Mouse (Mus musculus): ENCODE data around the gene Fbxl5.

DNA sequence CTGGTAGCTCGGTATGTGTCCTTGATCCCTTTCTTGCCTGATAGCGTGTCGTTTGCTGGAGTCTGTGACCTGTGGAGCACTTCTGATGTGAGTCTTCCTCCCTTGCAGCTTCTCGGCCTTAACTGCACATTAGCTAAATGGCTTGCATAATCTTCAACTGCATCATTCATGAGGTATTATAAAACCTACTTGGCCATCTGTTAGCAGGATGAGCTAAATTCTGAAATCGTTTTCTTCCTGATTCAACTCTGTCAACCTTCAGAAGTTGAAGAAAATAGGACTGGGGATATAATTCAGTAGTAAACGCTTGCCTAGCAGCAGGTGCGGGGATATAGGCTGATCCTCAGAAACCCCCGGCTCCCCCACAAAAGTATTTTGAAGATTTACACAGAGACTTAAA is 89.1 kb downstream of the Fbxl5 start:
- TF ChIP-seq CTCF (IDR thresholded peaks at IDR 0.05; ENCODE audit: borderline replicate concordance, insufficient read depth, low read length): no peak
- no peak for TF ChIP-seq POLR2A (IDR thresholded peaks at IDR 0.05; ENCODE audit: low read depth, low read length)

All from embryonic fibroblast, embryonic 13.5 days (primary cell).